Mouse (Mus musculus): ENCODE measurements around the gene Fam189a2. TPM values are rescaled to one million over a fixed set of nuclear protein-coding genes. Genes with fewer than 3 reads are reported as not detected.

The Fam189a2 gene
- polyA plus RNA-seq, 1 experiment: 0.80 TPM

DNA sequence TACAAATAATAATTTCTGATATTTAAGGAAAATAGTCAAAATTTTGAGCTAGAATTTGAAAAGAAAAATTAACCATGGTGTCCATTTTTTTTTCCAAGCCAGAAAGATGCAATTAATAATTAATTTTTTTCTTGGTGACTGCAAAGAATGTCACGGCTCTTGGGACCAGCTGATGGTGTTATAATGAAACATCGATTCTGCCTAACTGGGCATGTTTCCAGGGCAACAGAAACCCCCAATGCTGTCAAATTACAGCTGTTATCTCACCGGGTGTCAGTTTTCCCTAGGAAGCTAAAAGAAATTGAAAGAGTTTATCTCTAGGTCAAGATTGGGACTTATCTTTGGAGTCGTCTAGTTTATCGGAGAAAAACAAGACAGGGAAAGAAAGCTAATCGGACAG, 46.6 kb downstream of the Fam189a2 start:
- 82% methylated on average over 6 of the region's 6 CpGs for WGBS
- no peak overlapping the region for H3K4me3 ChIP-seq (replicated peaks; ENCODE audit: control insufficient read depth, low read depth, low read length)
- H3K4me1 ChIP-seq (ENCODE audit: control insufficient read depth, insufficient read depth, low read length): no peaks in the 10 kb centered on the region
- TF ChIP-seq POLR2A (IDR thresholded peaks at IDR 0.05; ENCODE audit: borderline replicate concordance, control insufficient read depth, low read depth, low read length): no peak
- H3K27ac ChIP-seq (ENCODE audit: control insufficient read depth, insufficient read depth, low read depth, low read length, poor library complexity): no peak overlapping the region

DNA sequence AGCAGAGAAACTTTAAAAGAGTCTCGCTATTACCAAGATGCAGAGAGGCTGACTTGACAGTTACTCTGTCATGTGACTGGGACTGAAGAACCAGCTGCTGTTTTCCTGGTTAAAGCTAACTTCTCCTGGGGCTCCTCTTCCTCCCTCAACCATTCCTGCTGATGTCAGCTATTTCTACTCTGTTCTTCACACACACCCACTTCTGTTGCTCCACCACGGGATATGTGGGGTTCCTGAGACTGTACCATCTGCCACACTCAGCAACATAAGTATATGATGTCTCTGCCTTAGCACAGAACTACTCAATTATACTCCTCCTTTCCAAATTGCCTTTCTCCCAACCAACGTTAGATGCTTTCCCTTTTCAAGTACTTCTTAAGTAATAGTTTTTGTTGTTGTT, 50.2 kb downstream of the Fam189a2 start:
- 65% methylated on average over 3 of the region's 3 CpGs for WGBS
- no peaks in the 10 kb centered on the region for H3K4me1 ChIP-seq (ENCODE audit: control insufficient read depth, insufficient read depth, low read length)
- H3K4me3 ChIP-seq (replicated peaks; ENCODE audit: control insufficient read depth, low read depth, low read length): no peak overlapping the region
- no peak overlapping the region for H3K27ac ChIP-seq (ENCODE audit: control insufficient read depth, insufficient read depth, low read depth, low read length, poor library complexity)
- no peak for TF ChIP-seq CTCF (IDR thresholded peaks at IDR 0.05; ENCODE audit: control insufficient read depth, insufficient read depth, low read length)
- TF ChIP-seq POLR2A (IDR thresholded peaks at IDR 0.05; ENCODE audit: borderline replicate concordance, control insufficient read depth, low read depth, low read length): no peak

DNA sequence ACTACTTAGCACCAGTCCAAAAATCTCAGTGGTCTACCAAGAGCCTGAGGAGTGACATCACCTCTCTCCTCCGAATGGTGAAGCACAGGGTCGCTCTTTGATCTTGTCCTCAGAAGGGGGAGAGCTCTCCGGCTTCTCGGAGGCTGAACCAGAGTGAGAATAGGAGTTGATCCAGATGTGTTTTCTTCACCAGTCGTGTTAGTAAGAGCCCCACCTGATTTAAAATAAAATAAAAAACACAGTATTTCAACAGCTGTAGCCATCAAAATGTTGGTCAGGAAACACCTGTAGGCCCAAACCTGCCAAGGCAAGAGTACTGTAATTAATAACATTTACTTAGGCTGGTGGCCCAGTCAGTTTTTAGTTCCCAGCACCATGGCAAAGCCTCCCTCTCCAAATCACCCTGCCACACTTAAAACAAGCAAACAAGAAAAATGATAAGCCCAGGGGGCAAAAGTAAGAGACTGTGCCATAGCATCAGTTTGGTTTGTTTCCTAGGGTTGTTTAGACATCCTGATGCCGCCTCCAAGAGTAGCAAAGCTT, 52.8 kb downstream of the Fam189a2 start:
- WGBS: 68% methylated on average over 6 of the region's 6 CpGs
- TF ChIP-seq CTCF (IDR thresholded peaks at IDR 0.05; ENCODE audit: control insufficient read depth, insufficient read depth, low read length) (no peak), POLR2A (IDR thresholded peaks at IDR 0.05; ENCODE audit: borderline replicate concordance, control insufficient read depth, low read depth, low read length) (no peak)
- H3K27ac ChIP-seq (ENCODE audit: control insufficient read depth, insufficient read depth, low read depth, low read length, poor library complexity): no peak overlapping the region
- H3K4me3 ChIP-seq (replicated peaks; ENCODE audit: control insufficient read depth, low read depth, low read length): no peak overlapping the region
- H3K4me1 ChIP-seq (ENCODE audit: control insufficient read depth, insufficient read depth, low read length): no peaks in the 10 kb centered on the region

DNA sequence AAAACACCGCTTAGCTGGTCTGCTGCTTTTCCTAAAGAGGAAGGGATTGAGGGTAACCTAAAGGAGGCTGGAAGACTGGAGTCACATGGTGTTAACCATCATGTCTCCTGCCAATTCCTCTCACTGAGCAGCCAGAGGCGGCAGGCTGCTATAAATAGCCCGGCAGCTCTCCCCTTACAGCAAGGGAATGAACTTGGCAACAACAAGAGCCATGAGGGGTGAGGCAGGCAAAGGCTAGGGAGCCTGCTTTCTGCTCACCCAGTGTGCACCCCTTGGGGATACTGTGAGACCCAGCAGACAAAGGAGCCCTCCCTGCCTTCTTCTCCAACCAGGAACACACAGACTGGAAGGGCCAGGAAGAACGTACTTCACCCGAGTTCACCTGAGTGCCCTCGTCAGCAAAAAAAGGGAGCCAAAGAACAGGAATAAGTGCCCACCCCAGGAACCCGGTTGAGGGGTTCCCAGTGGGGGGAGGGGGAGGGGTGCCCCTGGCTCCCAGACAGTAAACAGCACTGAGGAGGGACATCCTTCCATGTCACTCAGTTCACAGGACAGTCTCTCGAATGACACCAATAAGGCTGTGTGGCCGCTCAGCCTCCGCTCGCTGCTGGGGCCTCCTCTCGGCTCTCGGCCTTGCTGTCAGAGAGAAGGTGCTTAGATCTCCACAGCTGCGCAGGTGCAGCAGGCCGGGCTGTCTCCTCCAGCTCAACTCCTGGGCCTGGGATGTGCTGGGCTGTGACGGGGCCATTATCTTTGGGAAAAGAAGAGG, 57.8 kb downstream of the Fam189a2 start:
- H3K4me3 ChIP-seq (replicated peaks; ENCODE audit: control insufficient read depth, low read depth, low read length): no peak overlapping the region
- no peak for TF ChIP-seq POLR2A (IDR thresholded peaks at IDR 0.05; ENCODE audit: borderline replicate concordance, control insufficient read depth, low read depth, low read length)
- no peak for TF ChIP-seq CTCF (IDR thresholded peaks at IDR 0.05; ENCODE audit: control insufficient read depth, insufficient read depth, low read length)
- H3K27ac ChIP-seq (ENCODE audit: control insufficient read depth, insufficient read depth, low read depth, low read length, poor library complexity): no peak overlapping the region
- WGBS: 77% methylated on average over 16 of the region's 16 CpGs
- no peaks in the 10 kb centered on the region for H3K4me1 ChIP-seq (ENCODE audit: control insufficient read depth, insufficient read depth, low read length)

DNA sequence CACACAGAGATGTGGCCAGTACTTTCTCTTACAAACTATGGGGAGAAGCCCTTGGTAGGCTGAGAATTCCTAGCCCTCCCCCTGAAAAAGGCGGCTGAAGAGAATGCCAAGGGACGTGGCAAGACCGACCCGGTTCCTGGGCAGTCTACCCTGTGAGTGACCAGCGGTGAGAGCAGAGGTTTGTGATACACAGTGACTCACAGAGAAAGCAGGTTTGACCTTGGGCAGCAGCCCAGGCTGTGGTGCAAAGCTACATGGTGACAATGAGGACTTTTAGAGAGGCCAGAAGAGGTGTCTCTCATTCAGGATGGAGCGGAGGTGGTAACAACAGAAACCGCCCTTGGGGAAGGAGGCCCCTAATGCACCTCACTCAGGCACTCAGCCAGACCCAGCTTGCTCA, 59.4 kb downstream of the Fam189a2 start:
- 86% methylated on average over 7 of the region's 7 CpGs for WGBS

DNA sequence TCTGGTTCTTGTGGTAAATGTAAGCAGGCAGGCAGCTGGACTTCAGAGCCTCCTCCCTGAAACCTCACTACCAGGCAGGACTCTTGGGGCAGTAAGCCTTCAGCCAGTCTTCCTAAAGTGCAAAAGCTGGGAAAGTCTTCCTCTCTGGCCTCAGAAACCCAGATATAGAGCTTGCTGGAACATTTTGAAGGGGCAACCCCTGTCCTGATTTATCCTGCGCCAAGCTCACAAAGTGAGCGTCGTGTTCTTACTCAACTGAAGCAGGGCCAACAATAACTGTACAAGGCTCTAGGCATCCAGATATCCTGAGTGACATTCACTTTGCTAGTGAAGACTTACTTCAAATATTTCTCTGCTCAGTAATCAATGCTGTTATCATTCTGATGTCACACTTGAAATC, 60.4 kb downstream of the Fam189a2 start:
- Histone ChIP-seq H3K4me1 (ENCODE audit: control insufficient read depth, insufficient read depth, low read length) (no peaks in the 10 kb centered on the region), H3K27ac (ENCODE audit: control insufficient read depth, insufficient read depth, low read depth, low read length, poor library complexity) (no peak overlapping the region), H3K4me3 (replicated peaks; ENCODE audit: control insufficient read depth, low read depth, low read length) (no peak overlapping the region)
- TF ChIP-seq POLR2A (IDR thresholded peaks at IDR 0.05; ENCODE audit: borderline replicate concordance, control insufficient read depth, low read depth, low read length) (no peak), CTCF (IDR thresholded peaks at IDR 0.05; ENCODE audit: control insufficient read depth, insufficient read depth, low read length) (no peak)
- 88% methylated on average over 3 of the region's 3 CpGs for WGBS

More for the DNA sequence above, 59.4 kb downstream of the Fam189a2 start:
- TF ChIP-seq POLR2A (IDR thresholded peaks at IDR 0.05; ENCODE audit: borderline replicate concordance, control insufficient read depth, low read depth, low read length) (no peak), CTCF (IDR thresholded peaks at IDR 0.05; ENCODE audit: control insufficient read depth, insufficient read depth, low read length) (no peak)
- no peak overlapping the region for H3K4me3 ChIP-seq (replicated peaks; ENCODE audit: control insufficient read depth, low read depth, low read length)
- H3K27ac ChIP-seq (ENCODE audit: control insufficient read depth, insufficient read depth, low read depth, low read length, poor library complexity): no peak overlapping the region
- H3K4me1 ChIP-seq (ENCODE audit: control insufficient read depth, insufficient read depth, low read length): no peaks in the 10 kb centered on the region

DNA sequence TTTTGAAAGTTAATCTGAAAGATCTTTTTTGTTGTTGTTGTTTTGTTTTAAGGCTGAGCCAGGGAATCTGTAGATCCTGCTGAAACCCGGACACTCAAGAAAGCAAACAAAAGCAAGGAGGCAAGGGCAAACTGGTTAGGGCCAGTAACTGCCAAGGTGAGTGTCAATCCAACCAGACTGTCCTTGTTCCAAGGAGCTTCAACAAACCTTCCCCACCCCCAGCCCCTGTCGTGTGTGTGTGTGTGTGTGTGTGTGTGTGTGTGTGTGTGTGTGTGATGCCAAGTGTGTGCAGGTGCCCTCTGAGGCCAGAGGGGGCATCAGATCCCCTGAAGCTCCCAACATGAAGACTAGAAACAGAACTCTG, 62.0 kb downstream of the Fam189a2 start:
- TF ChIP-seq POLR2A (IDR thresholded peaks at IDR 0.05; ENCODE audit: borderline replicate concordance, control insufficient read depth, low read depth, low read length) (no peak), CTCF (IDR thresholded peaks at IDR 0.05; ENCODE audit: control insufficient read depth, insufficient read depth, low read length) (no peak)
- H3K4me1 ChIP-seq (ENCODE audit: control insufficient read depth, insufficient read depth, low read length): no peaks in the 10 kb centered on the region
- no peak overlapping the region for H3K4me3 ChIP-seq (replicated peaks; ENCODE audit: control insufficient read depth, low read depth, low read length)
- no peak overlapping the region for H3K27ac ChIP-seq (ENCODE audit: control insufficient read depth, insufficient read depth, low read depth, low read length, poor library complexity)
- WGBS: 77% methylated on average over 2 of the region's 2 CpGs

DNA sequence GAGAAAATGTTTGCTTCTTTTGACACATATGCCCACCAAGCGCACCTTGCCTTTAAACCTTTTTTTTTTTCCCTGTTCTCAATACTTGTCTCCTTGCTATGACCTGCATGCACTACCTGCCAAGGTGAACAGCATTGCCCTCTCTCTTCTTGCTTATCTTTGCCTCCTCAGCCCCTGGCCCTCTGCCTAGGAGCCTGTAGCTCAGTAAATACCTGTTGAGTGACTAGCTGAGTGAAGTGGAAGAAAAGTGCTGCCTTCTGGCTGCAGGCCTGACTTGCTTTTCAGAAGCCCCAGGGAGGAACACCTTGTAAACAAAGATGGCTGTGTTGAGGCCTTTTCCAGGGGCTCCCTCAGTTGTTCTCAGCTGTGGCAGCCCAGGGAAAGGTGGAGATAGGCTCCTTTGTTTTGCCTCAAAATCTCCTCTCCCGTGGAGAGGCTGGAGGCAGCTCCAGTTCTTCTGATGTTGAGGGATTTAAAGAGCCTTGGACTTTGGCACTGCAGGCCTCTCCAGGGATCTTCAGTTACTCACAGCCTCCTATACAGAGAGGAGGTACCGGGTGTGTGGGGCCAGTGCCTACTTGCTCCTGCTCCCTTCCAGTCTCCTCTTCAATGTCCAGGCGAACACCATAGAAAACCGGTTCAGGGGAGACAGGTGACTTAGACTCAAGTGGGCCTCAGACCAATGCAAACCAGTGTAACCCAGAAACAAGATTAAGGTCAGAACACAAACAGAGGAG, 62.5 kb downstream of the Fam189a2 start:
- no peaks in the 10 kb centered on the region for H3K4me1 ChIP-seq (ENCODE audit: control insufficient read depth, insufficient read depth, low read length)
- WGBS: 81% methylated on average over 5 of the region's 5 CpGs
- no peak overlapping the region for H3K4me3 ChIP-seq (replicated peaks; ENCODE audit: control insufficient read depth, low read depth, low read length)
- TF ChIP-seq POLR2A (IDR thresholded peaks at IDR 0.05; ENCODE audit: borderline replicate concordance, control insufficient read depth, low read depth, low read length) (no peak), CTCF (IDR thresholded peaks at IDR 0.05; ENCODE audit: control insufficient read depth, insufficient read depth, low read length) (no peak)
- H3K27ac ChIP-seq (ENCODE audit: control insufficient read depth, insufficient read depth, low read depth, low read length, poor library complexity): no peak overlapping the region
